9 mouse cellular contexts compared by ENCODE assay signal in genomic region chr3:104758869-104759268, GRCm38 (mm10). TPM values are rescaled to one million over a fixed set of nuclear protein-coding genes. Genes with fewer than 3 reads are reported as not detected.
A peak's percentile ranks its signal among the peaks of the same experiment; 100 is the strongest.
DNase-seq lines count a peak whose midpoint lies in the region; ATAC-seq and TF ChIP-seq lines count a peak whose summit lies in the region.
"Had no signal": no experiment of that assay in that cellular context is flagged by ENCODE, and none has a peak within 500 bp of the region (broad histone marks: within the 10 kb centered on the region; RNA-seq: fewer than 3 reads in every experiment).

No protein-coding gene starts in this region.

- H3K4me3 ChIP-seq in gastrocnemius, adult 2 months, result peak overlapping the region; percentile 69
- peak overlapping the region; percentile 82 for H3K4me3 ChIP-seq in megakaryocyte, embryonic 14.5 days (replicated peaks)
- peak overlapping the region; percentile 45 for H3K4me3 ChIP-seq in liver, embryonic 11.5 days (ENCODE audit: low read depth, low read length)
- peak overlapping the region; percentile 47 for H3K4me3 ChIP-seq in stomach, embryonic 16.5 days (replicated peaks; ENCODE audit: low read length)

- H3K27me3 ChIP-seq in megakaryocyte, embryonic 14.5 days (replicated peaks), result peaks cover 53% of the 10 kb centered on the region
- peaks cover 5% of the 10 kb centered on the region for H3K27me3 ChIP-seq in liver, embryonic 11.5 days (replicated peaks; ENCODE audit: control insufficient read depth, insufficient read depth, low read length)
- no peaks in the 10 kb centered on the region for H3K27me3 ChIP-seq in stomach, embryonic 16.5 days (ENCODE audit: control insufficient read depth, insufficient read depth, low read length)

- no peaks in the 10 kb centered on the region for H3K36me3 ChIP-seq in megakaryocyte, embryonic 14.5 days (replicated peaks; ENCODE audit: low read length)
- H3K36me3 ChIP-seq in liver, embryonic 11.5 days (ENCODE audit: control insufficient read depth, insufficient read depth, low read length), result no peaks in the 10 kb centered on the region
- no peaks in the 10 kb centered on the region for H3K36me3 ChIP-seq in stomach, embryonic 16.5 days (ENCODE audit: control insufficient read depth, insufficient read depth, low read length)

- no peak for ATAC-seq in megakaryocyte, adult 5-6 weeks (ENCODE audit: poor library complexity, severe bottlenecking)
- ATAC-seq in liver, embryonic 11.5 days (replicated peaks; ENCODE audit: low FRiP score), result no peak
- ATAC-seq in stomach, embryonic 16.5 days (ENCODE audit: insufficient read depth, low FRiP score), result no peak

- H3K4me2 ChIP-seq in liver, embryonic 11.5 days, result peak overlapping the region; percentile 73
- H3K4me2 ChIP-seq in stomach, embryonic 16.5 days (ENCODE audit: low read depth, low read length), result peak overlapping the region; percentile 81

- WGBS in liver, embryonic 11.5 days, result 12% methylated on average over 5 of the region's 5 CpGs
- WGBS in stomach, embryonic 16.5 days, result 27% methylated on average over 5 of the region's 5 CpGs

- H3K27ac ChIP-seq in gastrocnemius, adult 2 months, result peak overlapping the region; percentile 12; the same call in 1 of the 2 replicates
- no peak overlapping the region for H3K27ac ChIP-seq in liver, embryonic 11.5 days (ENCODE audit: low read depth, low read length)
- H3K27ac ChIP-seq in stomach, embryonic 16.5 days (ENCODE audit: low read length), result no peak overlapping the region

- no peak for TF ChIP-seq CTCF in gastrocnemius, adult 2 months (IDR thresholded peaks at IDR 0.05)

- H3K9me3 ChIP-seq in megakaryocyte, embryonic 14.5 days, result no peaks in the 10 kb centered on the region
- H3K9me3 ChIP-seq in liver, embryonic 11.5 days (ENCODE audit: control insufficient read depth, low read length), result no peaks in the 10 kb centered on the region
- H3K9me3 ChIP-seq in stomach, embryonic 16.5 days (replicated peaks; ENCODE audit: control insufficient read depth, low read length), result no peaks in the 10 kb centered on the region

- intact Hi-C loops in gastrocnemius, adult 2 months (cut with DNase I), result loop anchor here (2.0 kb wide), 1 partner anchor 22 kb away; the partner anchor contains the start of genes Fam19a3 and Ppm1j

- no peak for DNase-seq in gastrocnemius, adult 2 months
- no peak for DNase-seq in gastrocnemius, adult 18-20 months (ENCODE audit: low spot score)
- no peak for DNase-seq in liver, embryonic 11.5 days (ENCODE audit: low spot score)
- no peak for DNase-seq in right cerebral cortex, postnatal 25 days
- no peak for DNase-seq in adrenal gland, postnatal 25 days

- peak overlapping the region; percentile 38; the same call in 1 of the 2 replicates for H3K9ac ChIP-seq in liver, embryonic 11.5 days (ENCODE audit: low read depth, low read length)
- H3K9ac ChIP-seq in stomach, embryonic 16.5 days (ENCODE audit: low read length), result peak overlapping the region; percentile 66

- peaks cover 14% of the 10 kb centered on the region for H3K4me1 ChIP-seq in megakaryocyte, embryonic 14.5 days
- H3K4me1 ChIP-seq in liver, embryonic 11.5 days (replicated peaks; ENCODE audit: control insufficient read depth, insufficient read depth, low read length), result peaks cover 3% of the 10 kb centered on the region; the same call in 1 of the 2 replicates
- H3K4me1 ChIP-seq in stomach, embryonic 16.5 days (ENCODE audit: control insufficient read depth, insufficient read depth, low read length), result no peaks in the 10 kb centered on the region

RNA-seq across cellular contexts. Expression of gene Ppm1j, which starts 22.0 kb away (rescaled TPM):
- 10 to 100 TPM; 33.3 to 45.6 TPM for total RNA-seq in gastrocnemius, adult 2 months (2021)
- total RNA-seq in gastrocnemius, adult 18-20 months (2021), result 10 to 100 TPM; 28.6 to 35.3 TPM
- 2.1 and 6.0 TPM in 2 replicates for polyA plus RNA-seq in megakaryocyte, embryonic 14.5 days (2012; ENCODE audit: insufficient read depth, low replicate concordance)
- total RNA-seq in megakaryocyte, adult 5-6 weeks (2015), result 0.41 and 0.56 TPM in 2 replicates
- 0.24 and 0.44 TPM in 2 replicates for total RNA-seq in megakaryocyte, adult 5-6 weeks (2017)
- polyA plus RNA-seq in liver, embryonic 11.5 days (2014; fragmentation: Nextera tagmentation; extraction: Ambion mirVana), result 1.8 and 1.9 TPM in 2 replicates
- polyA plus RNA-seq in stomach, embryonic 16.5 days (2015; fragmentation: Nextera tagmentation; extraction: Ambion mirVana), result 3.2 and 3.6 TPM in 2 replicates
- 3.6 and 5.9 TPM in 2 replicates for total RNA-seq in adrenal gland, postnatal 25 days (2021)

RNA-seq across cellular contexts. Expression of gene Fam19a3, which starts 22.8 kb away (rescaled TPM):
- 1 to 10 TPM; 2.7 to 4.2 TPM for total RNA-seq in gastrocnemius, adult 2 months (2021)
- total RNA-seq in gastrocnemius, adult 18-20 months (2021), result 1 to 10 TPM; 2.1 to 3.4 TPM
- not detected in 2 replicates for polyA plus RNA-seq in megakaryocyte, embryonic 14.5 days (2012; ENCODE audit: insufficient read depth, low replicate concordance)
- 0.16 TPM in 1 of 2 replicates, not detected in the other for total RNA-seq in megakaryocyte, adult 5-6 weeks (2015)
- 0.04 TPM in 1 of 2 replicates, not detected in the other for total RNA-seq in megakaryocyte, adult 5-6 weeks (2017)
- not detected in 2 replicates for polyA plus RNA-seq in liver, embryonic 11.5 days (2014; fragmentation: Nextera tagmentation; extraction: Ambion mirVana)
- 0.03 and 0.06 TPM in 2 replicates for polyA plus RNA-seq in stomach, embryonic 16.5 days (2015; fragmentation: Nextera tagmentation; extraction: Ambion mirVana)
- 0.76 and 1.6 TPM in 2 replicates for total RNA-seq in adrenal gland, postnatal 25 days (2021)
- total RNA-seq: layer of hippocampus, adult 18-20 months had no signal

RNA-seq across cellular contexts. Expression of gene Rhoc, which starts 29.3 kb away (rescaled TPM):
- total RNA-seq in gastrocnemius, adult 2 months (2021), result 10 to 100 TPM; 26.1 to 41.6 TPM
- total RNA-seq in gastrocnemius, adult 18-20 months (2021), result 10 to 100 TPM; 36.1 to 41.4 TPM
- polyA plus RNA-seq in megakaryocyte, embryonic 14.5 days (2012; ENCODE audit: insufficient read depth, low replicate concordance), result 103 and 229 TPM in 2 replicates
- total RNA-seq in megakaryocyte, adult 5-6 weeks (2015), result 1.4 and 2.1 TPM in 2 replicates
- 2.9 and 3.7 TPM in 2 replicates for total RNA-seq in megakaryocyte, adult 5-6 weeks (2017)
- polyA plus RNA-seq in liver, embryonic 11.5 days (2014; fragmentation: Nextera tagmentation; extraction: Ambion mirVana), result 57.3 and 64.9 TPM in 2 replicates
- 163 and 168 TPM in 2 replicates for polyA plus RNA-seq in stomach, embryonic 16.5 days (2015; fragmentation: Nextera tagmentation; extraction: Ambion mirVana)
- total RNA-seq in adrenal gland, postnatal 25 days (2021), result 88.7 and 108 TPM in 2 replicates

RNA-seq across cellular contexts. Expression of gene Mov10, which starts 59.5 kb away (rescaled TPM):
- total RNA-seq in gastrocnemius, adult 2 months (2021), result 1 to 10 TPM in 1 of 2 experiments, under 1 TPM in 1; 0.38 to 2.5 TPM
- 1 to 10 TPM in 1 of 2 experiments, under 1 TPM in 1; 0.71 to 1.6 TPM for total RNA-seq in gastrocnemius, adult 18-20 months (2021)
- 38.5 and 66.3 TPM in 2 replicates for polyA plus RNA-seq in megakaryocyte, embryonic 14.5 days (2012; ENCODE audit: insufficient read depth, low replicate concordance)
- 8.3 and 8.4 TPM in 2 replicates for total RNA-seq in megakaryocyte, adult 5-6 weeks (2015)
- 3.8 TPM in 2 replicates for total RNA-seq in megakaryocyte, adult 5-6 weeks (2017)
- polyA plus RNA-seq in liver, embryonic 11.5 days (2014; fragmentation: Nextera tagmentation; extraction: Ambion mirVana), result 36.0 and 37.7 TPM in 2 replicates
- 68.0 and 78.2 TPM in 2 replicates for polyA plus RNA-seq in stomach, embryonic 16.5 days (2015; fragmentation: Nextera tagmentation; extraction: Ambion mirVana)
- 27.2 and 33.0 TPM in 2 replicates for total RNA-seq in adrenal gland, postnatal 25 days (2021)

Comparison
In these comparisons a context has a peak if more than half of its experiments do, and no peak if none do; other contexts are left out.
1. RNA of gene Rhoc, which starts 29.3 kb away (total RNA-seq): 88.7 to 108 TPM in adrenal gland, postnatal 25 days, 26.1 to 41.6 TPM in gastrocnemius, adult 2 months and 36.1 to 41.4 TPM in gastrocnemius, adult 18-20 months; 1.4 to 3.7 TPM in megakaryocyte, adult 5-6 weeks; every median in the first group is over 4 times any median in the second.
2. Peak in every context shown above with its lines, with median percentiles within 50 percentile points of each other: H3K4me3 ChIP-seq.